Mouse (Mus musculus) MEL (cell line): ENCODE data around the gene Mia. TPM values are rescaled to one million over a fixed set of nuclear protein-coding genes. Genes with fewer than 3 reads are reported as not detected.
A peak's percentile ranks its signal among the peaks of the same experiment; 100 is the strongest.

Experiments used
- DNase-seq: peaks from one replicate; pipeline ENCODE4 v3.0.0; 2011; ENCODE audit warnings: low read depth, low spot score
- H3K27ac ChIP-seq: 2 replicates; pipeline ENCODE4 v1.5.1; 2012; ENCODE audit warnings: low read depth, mild to moderate bottlenecking, control low read depth, low read length, moderate library complexity; ENCODE audit not compliant: control insufficient read depth
- H3K27me3 ChIP-seq, 2 experiments: fragments of 150-350 bp in 1 of 2; sonication (generic) in 1 of 2; 2 replicates each; pipeline ENCODE4 v1.6.1; 2012; ENCODE audit warnings: low read length in 2 of 2, mild to moderate bottlenecking in 2 of 2, improper control_type of control experiment in 1 of 2, moderate library complexity in 1 of 2; ENCODE audit not compliant: insufficient read depth in 2 of 2, control insufficient read depth in 1 of 2
- H3K36me3 ChIP-seq, 2 experiments: 2 replicates each; pipeline ENCODE4 v1.6.1; 2012 to 2014; ENCODE audit warnings: low read length in 2 of 2, improper control_type of control experiment in 1 of 2, inconsistent platforms in 1 of 2, mild to moderate bottlenecking in 1 of 2; ENCODE audit not compliant: insufficient read depth in 2 of 2, control insufficient read depth in 1 of 2
- H3K4me1 ChIP-seq, 2 experiments: fragments of 150-350 bp in 1 of 2; sonication (generic) in 1 of 2; 2 replicates each; pipeline ENCODE4 v1.6.1; 2012; ENCODE audit warnings: low read length in 2 of 2, improper control_type of control experiment in 1 of 2, mild to moderate bottlenecking in 1 of 2; ENCODE audit not compliant: insufficient read depth in 2 of 2, control insufficient read depth in 1 of 2
- H3K4me3 ChIP-seq, 2 experiments: fragments of 150-350 bp in 1 of 2; sonication (generic) in 1 of 2; 2 replicates each; pipeline ENCODE4 v1.5.1; 2012; ENCODE audit warnings: low read depth in 2 of 2, low read length in 2 of 2, mild to moderate bottlenecking in 2 of 2, moderate library complexity in 2 of 2, control low read depth in 1 of 2, improper control_type of control experiment in 1 of 2; ENCODE audit not compliant: control insufficient read depth in 1 of 2, insufficient read depth in 1 of 2
- H3K79me2 ChIP-seq: 2 replicates; pipeline ENCODE4 v1.6.1; 2012; ENCODE audit warnings: mild to moderate bottlenecking, low read length, moderate library complexity; ENCODE audit not compliant: control insufficient read depth, poor library complexity, insufficient read depth
- H3K9ac ChIP-seq: 2 replicates; pipeline ENCODE4 v1.6.1; 2012; ENCODE audit warnings: low read depth, mild to moderate bottlenecking, control low read depth, low read length, moderate library complexity; ENCODE audit not compliant: control insufficient read depth, poor library complexity, severe bottlenecking
- H3K9me3 ChIP-seq: fragments of 150-350 bp; sonication (generic); replicated peaks from 2 replicates; pipeline ENCODE4 v1.6.1; 2012; ENCODE audit warnings: mild to moderate bottlenecking, low read length, improper control_type of control experiment, moderate library complexity; ENCODE audit not compliant: insufficient read depth
- CHD1 ChIP-seq: IDR thresholded peaks from 2 replicates; pipeline ENCODE4 v1.6.1; 2012; ENCODE audit warnings: low read depth, mild to moderate bottlenecking, inconsistent platforms, low read length, improper control_type of control experiment
- CHD2 ChIP-seq: IDR thresholded peaks from 2 replicates; pipeline ENCODE4 v1.6.1; 2011; ENCODE audit warnings: low read length, improper control_type of control experiment
- GATA1 ChIP-seq: IDR thresholded peaks from 2 replicates; pipeline ENCODE4 v1.6.1; 2011; ENCODE audit warnings: low read depth, low read length, improper control_type of control experiment
- HCFC1 ChIP-seq: IDR thresholded peaks from 2 replicates; pipeline ENCODE4 v1.6.1; 2012; ENCODE audit warnings: low read depth, mild to moderate bottlenecking, inconsistent platforms, low read length, improper control_type of control experiment, moderate library complexity
- KAT2A ChIP-seq: conservative IDR thresholded peaks from 2 replicates; pipeline ENCODE4 v1.6.1; 2012; ENCODE audit warnings: low read depth, low read length, improper control_type of control experiment, inconsistent platforms
- MXI1 ChIP-seq: IDR thresholded peaks from 2 replicates; pipeline ENCODE4 v1.6.1; 2011; ENCODE audit warnings: mild to moderate bottlenecking, low read depth, low read length, improper control_type of control experiment
- MYB ChIP-seq: IDR thresholded peaks from 2 replicates; pipeline ENCODE4 v1.6.1; 2011; ENCODE audit warnings: mild to moderate bottlenecking, low read depth, low read length, improper control_type of control experiment
- NELFE ChIP-seq: IDR thresholded peaks from 2 replicates; pipeline ENCODE4 v1.6.1; 2011; ENCODE audit warnings: low read depth, low read length, improper control_type of control experiment
- NRF1 ChIP-seq: IDR thresholded peaks from 2 replicates; pipeline ENCODE4 v1.6.1; 2014; ENCODE audit warnings: low read depth, mild to moderate bottlenecking, inconsistent platforms, low read length, improper control_type of control experiment, moderate library complexity; ENCODE audit not compliant: poor library complexity, insufficient read depth, severe bottlenecking
- POLR2AphosphoS5 ChIP-seq: IDR thresholded peaks from 2 replicates; pipeline ENCODE4 v1.6.1; 2012; ENCODE audit warnings: low read depth, borderline replicate concordance, mild to moderate bottlenecking, inconsistent platforms, low read length, moderate library complexity, mixed read lengths
- TBP ChIP-seq: IDR thresholded peaks from 2 replicates; pipeline ENCODE4 v1.8.0; 2011; ENCODE audit warnings: low read depth, low read length, improper control_type of control experiment
- TCF12 ChIP-seq: IDR thresholded peaks from 2 replicates; pipeline ENCODE4 v1.6.1; 2014; ENCODE audit warnings: low read depth, mild to moderate bottlenecking, inconsistent platforms, low read length, improper control_type of control experiment, moderate library complexity
- USF2 ChIP-seq, 2 experiments: IDR thresholded peaks; 2 replicates each; pipeline ENCODE4 v1.6.1; 2011 to 2012; ENCODE audit warnings: improper control_type of control experiment in 2 of 2, low read length in 2 of 2, borderline replicate concordance in 1 of 2, inconsistent platforms in 1 of 2, low read depth in 1 of 2, mild to moderate bottlenecking in 1 of 2; ENCODE audit not compliant: insufficient read depth in 1 of 2
- ZNF384 ChIP-seq: IDR thresholded peaks from 2 replicates; pipeline ENCODE4 v1.6.1; 2012; ENCODE audit warnings: low read depth, mild to moderate bottlenecking, inconsistent platforms, low read length, improper control_type of control experiment
- polyA plus RNA-seq, 2 experiments: library from polyadenylated mRNA; stranded (reverse) in 1 of 2; unstranded in 1 of 2; fragments of >175 nt in 1 of 2; fragments of >200 nt in 1 of 2; gene quantifications; 2 replicates each; pipeline versions ENCODE4 v1.2.1 to v1.2.4; 2012; ENCODE audit warnings: low replicate concordance in 2 of 2, low read depth in 1 of 2; ENCODE audit not compliant: insufficient read length in 2 of 2, insufficient read depth in 1 of 2, missing spikeins in 1 of 2
- total RNA-seq: library from RNA; depleted of rRNA; stranded (reverse); fragments of 300-350 nt; gene quantifications from 2 replicates; pipeline ENCODE4 v1.2.3, GENCODE M21; 2012

Gene Mia
- total and polyA plus RNA-seq, 3 experiments = 2.1 to 2.8 TPM; not detected in 1

- Histone ChIP-seq H3K79me2 (peaks cover 8% of the 10 kb centered on the region), H3K4me1 (peaks cover 6 to 23% of the 10 kb centered on the region in 2 experiments), H3K9me3 (no peaks in the 10 kb centered on the region)
- no peak for TF ChIP-seq ZNF384
- no peak for TF ChIP-seq NRF1
- TF ChIP-seq GATA1 = no peak
- no peak for TF ChIP-seq KAT2A
- TF ChIP-seq TCF12 = no peak
- TF ChIP-seq, all 39 proteins: peak for 0
- no peak overlapping the region for H3K27ac ChIP-seq
- H3K9ac ChIP-seq = peak overlapping the region; percentile 70
- peak overlapping the region; percentile 75 to 96 for H3K4me3 ChIP-seq
- peaks cover 0 to 5% of the 10 kb centered on the region in 2 experiments; a peak in 2 of 4 replicates for H3K36me3 ChIP-seq
- DNase-seq = peak; percentile 38
- no peaks in the 10 kb centered on the region for H3K27me3 ChIP-seq
Observed at GRCm38 (mm10) chr7:27227676-27228075, 46.7 kb upstream of the Mia start.

- Histone ChIP-seq H3K36me3 (peaks cover 0 to 9% of the 10 kb centered on the region in 2 experiments; a peak in 2 of 4 replicates), H3K4me3 (peak overlapping the region; percentile 75 to 96), H3K4me1 (peaks cover 8 to 23% of the 10 kb centered on the region in 2 experiments), H3K27me3 (no peaks in the 10 kb centered on the region), H3K9ac (peak overlapping the region; percentile 70), H3K27ac (no peak overlapping the region), H3K9me3 (no peaks in the 10 kb centered on the region), H3K79me2 (peaks cover 8% of the 10 kb centered on the region)
- TF ChIP-seq KAT2A (no peak), NELFE (no peak), POLR2AphosphoS5 (no peak), USF2 (IDR thresholded peaks at IDR 0.05; ENCODE audit: borderline replicate concordance in 1 of 2, insufficient read depth in 1 of 2, low read depth in 1 of 2, low read length in 2 of 2) (no peak), HCFC1 (no peak), MXI1 (no peak), ZNF384 (no peak), CHD2 (no peak), TBP (no peak), CHD1 (no peak), MYB (no peak)
- no peak for DNase-seq
Observed at GRCm38 (mm10) chr7:27227276-27227675, 46.3 kb upstream of the Mia start.
